Mouse (Mus musculus): ENCODE measurements around the gene Sept9.

GRCm38 (mm10) chr11:117204606-117205005, 5.1 kb downstream of the Sept9 start:
- TF ChIP-seq POLR2A (IDR thresholded peaks at IDR 0.05; ENCODE audit: borderline replicate concordance, extremely low read depth, low read depth, low read length) = no peak
- TF ChIP-seq CTCF (IDR thresholded peaks at IDR 0.05; ENCODE audit: insufficient read depth, low read length) = no peak

Data from lung, adult 2 months (tissue).